Mouse (Mus musculus) C2C12 (cell line): Measurements from ENCODE around the gene Pdlim3. TPM values are rescaled to one million over a fixed set of nuclear protein-coding genes. Genes with fewer than 3 reads are reported as not detected.

Experiments
- H3K27me3 ChIP-seq: one replicate; pipeline ENCODE4 v1.6.1; 2011; ENCODE audit not compliant: control insufficient read depth, insufficient read depth, insufficient read length
- H3K36me3 ChIP-seq: one replicate; pipeline ENCODE4 v1.6.1; 2011; ENCODE audit not compliant: control insufficient read depth, insufficient read depth
- H3K4me3 ChIP-seq: one replicate; pipeline ENCODE4 v1.5.1; 2011; ENCODE audit warnings: mild to moderate bottlenecking, control low read depth; ENCODE audit not compliant: poor library complexity, insufficient read depth, severe bottlenecking
- H3K79me2 ChIP-seq: one replicate; pipeline ENCODE4 v1.6.1; 2011; ENCODE audit not compliant: control insufficient read depth, insufficient read depth
- H3K79me3 ChIP-seq: one replicate; pipeline ENCODE4 v1.6.1; 2011; ENCODE audit warnings: low read depth, control low read depth
- H3ac ChIP-seq: one replicate; pipeline ENCODE3; 2011; ENCODE audit warnings: low read depth; ENCODE audit not compliant: control insufficient read depth, insufficient read length
- CEBPB ChIP-seq: IDR thresholded peaks from one replicate; pipeline ENCODE4 v1.6.1; 2011; ENCODE audit warnings: low read depth, mild to moderate bottlenecking, control low read depth, moderate library complexity
- CTCF ChIP-seq: IDR thresholded peaks from one replicate; pipeline ENCODE4 v1.5.1; 2011; ENCODE audit not compliant: control insufficient read depth, insufficient read depth, insufficient read length
- FOSL1 ChIP-seq: IDR thresholded peaks from one replicate; pipeline ENCODE4 v1.8.0; 2011; ENCODE audit warnings: mild to moderate bottlenecking, low read length; ENCODE audit not compliant: poor library complexity, insufficient read depth, severe bottlenecking
- MAX ChIP-seq: IDR thresholded peaks from one replicate; pipeline ENCODE4 v1.6.1; 2011; ENCODE audit warnings: mild to moderate bottlenecking, control low read depth
- MYOD1 ChIP-seq: IDR thresholded peaks from one replicate; pipeline ENCODE4 v1.6.1; 2011; ENCODE audit warnings: low read depth; ENCODE audit not compliant: control insufficient read depth, insufficient read length
- MYOG ChIP-seq: IDR thresholded peaks from one replicate; pipeline ENCODE4 v1.6.1; 2011; ENCODE audit not compliant: control insufficient read depth, insufficient read length; ENCODE audit errors: extremely low read depth
- USF1 ChIP-seq: IDR thresholded peaks from one replicate; pipeline ENCODE4 v1.6.1; 2011; ENCODE audit warnings: low read depth, mild to moderate bottlenecking, control low read depth, moderate library complexity
- polyA plus RNA-seq: library from polyadenylated mRNA; unstranded; fragments of >200 nt; fragmentation: generic; extraction: Trizol; gene quantifications from one replicate; pipeline ENCODE4 v1.2.1, GENCODE M21; 2012; ENCODE audit warnings: missing spikeins

Pdlim3 gene
- polyA plus RNA-seq, 1 experiment, result 1.2 TPM

DNA sequence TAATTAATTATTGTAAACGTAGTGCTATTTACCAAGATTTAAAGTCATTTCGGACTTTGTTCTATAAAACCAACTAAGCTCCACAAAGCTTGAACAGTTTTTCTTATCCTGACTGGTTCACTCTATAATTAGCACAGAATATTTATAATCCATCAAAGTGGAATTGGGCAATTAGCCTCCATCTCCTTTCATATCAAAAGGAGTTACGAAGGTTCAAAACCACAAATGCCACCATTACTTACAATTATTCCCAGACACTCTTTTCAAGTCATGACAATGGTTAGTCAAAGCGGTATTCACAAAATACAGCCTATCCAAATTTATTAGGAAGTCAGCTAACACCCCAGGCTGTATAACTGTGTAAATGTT is 21.0 kb downstream of the Pdlim3 start:
- TF ChIP-seq CEBPB, result no peak
- no peak for TF ChIP-seq USF1
- TF ChIP-seq MYOD1, result no peak
- no peak for TF ChIP-seq MYOG
- TF ChIP-seq FOSL1, result no peak
- no peak for TF ChIP-seq MAX
- no peak for TF ChIP-seq CTCF
- Histone ChIP-seq H3K27me3 (no peaks in the 10 kb centered on the region), H3ac (no peak overlapping the region)

DNA sequence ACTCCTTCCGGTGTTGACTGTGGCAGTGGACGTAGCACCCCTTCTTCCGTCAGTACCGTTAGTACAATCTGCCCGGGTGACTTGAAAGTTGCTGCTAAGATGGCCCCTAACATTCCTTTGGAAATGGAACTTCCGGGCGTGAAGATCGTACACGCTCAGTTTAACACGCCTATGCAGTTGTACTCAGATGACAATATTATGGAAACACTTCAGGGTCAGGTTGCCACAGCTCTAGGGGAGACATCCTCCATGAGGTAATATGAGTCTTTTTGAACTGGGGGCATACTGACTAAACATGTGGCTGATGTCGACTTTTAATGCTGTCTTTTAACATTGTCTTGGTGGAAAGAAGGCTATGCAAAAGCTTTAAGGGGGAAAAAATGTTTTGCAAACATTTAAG is 28.4 kb downstream of the Pdlim3 start:
- Histone ChIP-seq H3K36me3 (no peaks in the 10 kb centered on the region), H3K79me3 (no peaks in the 10 kb centered on the region), H3K4me3 (no peak overlapping the region), H3ac (no peak overlapping the region), H3K27me3 (no peaks in the 10 kb centered on the region), H3K79me2 (no peaks in the 10 kb centered on the region)
- TF ChIP-seq FOSL1, result no peak
- TF ChIP-seq MAX, result no peak
- TF ChIP-seq MYOG, result no peak

More for the DNA sequence above, 21.0 kb downstream of the Pdlim3 start:
- no peaks in the 10 kb centered on the region for H3K79me3 ChIP-seq
- no peak overlapping the region for H3K4me3 ChIP-seq
- H3K36me3 ChIP-seq, result no peaks in the 10 kb centered on the region
- H3K79me2 ChIP-seq, result no peaks in the 10 kb centered on the region

DNA sequence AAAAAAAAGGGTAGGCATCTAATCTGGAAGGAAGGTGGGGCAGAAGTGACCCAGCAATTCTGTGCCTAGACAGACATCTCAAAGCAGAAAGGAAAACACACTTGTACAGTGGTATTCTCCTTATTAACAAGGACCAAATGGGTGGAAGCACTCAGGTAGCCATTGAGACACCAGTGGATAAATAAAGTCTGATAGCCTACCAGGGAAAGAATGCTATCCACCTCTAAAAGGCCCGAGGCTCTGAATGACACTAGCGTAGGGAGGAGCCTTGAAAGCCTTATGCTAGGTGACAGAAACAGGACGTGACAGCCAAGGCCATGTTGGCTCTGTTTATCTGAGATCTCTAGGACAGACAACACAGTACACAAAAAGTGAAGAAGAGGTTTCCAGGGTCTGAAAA is 31.2 kb downstream of the Pdlim3 start:
- Histone ChIP-seq H3ac (no peak overlapping the region), H3K4me3 (no peak overlapping the region), H3K79me2 (no peaks in the 10 kb centered on the region), H3K36me3 (no peaks in the 10 kb centered on the region), H3K27me3 (no peaks in the 10 kb centered on the region), H3K79me3 (no peaks in the 10 kb centered on the region)
- TF ChIP-seq FOSL1, result no peak
- no peak for TF ChIP-seq MYOD1
- TF ChIP-seq MAX, result no peak
- TF ChIP-seq MYOG, result no peak
- TF ChIP-seq USF1, result no peak
- no peak for TF ChIP-seq CTCF
- TF ChIP-seq CEBPB, result no peak

DNA sequence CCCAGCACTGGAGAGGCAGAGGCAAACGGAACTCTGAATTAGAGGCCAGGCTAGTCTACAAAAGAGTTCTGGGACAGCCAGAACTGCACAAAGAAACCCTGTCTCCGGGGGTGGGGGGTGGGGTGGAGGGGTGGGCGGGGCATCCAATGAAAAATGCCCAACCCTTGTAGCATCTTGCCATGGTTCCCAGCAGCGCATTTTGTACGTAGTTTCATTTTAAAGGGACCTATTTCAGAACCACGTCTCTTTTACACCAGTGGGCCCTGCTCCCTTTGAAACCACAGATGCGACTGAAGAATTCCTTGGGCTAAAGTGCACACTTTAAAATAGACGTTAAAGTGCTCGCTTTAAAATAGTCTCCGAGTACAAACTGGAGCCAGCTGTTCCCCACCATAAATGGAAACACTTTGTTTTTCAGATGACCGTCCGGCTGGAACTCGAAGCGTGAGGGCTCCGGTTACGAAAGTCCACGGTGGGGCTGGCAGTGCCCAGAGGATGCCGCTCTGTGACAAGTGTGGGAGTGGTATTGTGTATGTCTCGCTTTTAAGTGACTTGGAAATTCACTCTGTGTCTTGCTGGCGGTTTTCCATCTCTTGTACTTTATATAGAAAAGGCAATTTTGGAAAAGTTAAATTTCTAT is 31.9 kb downstream of the Pdlim3 start:
- Histone ChIP-seq H3K36me3 (no peaks in the 10 kb centered on the region), H3K4me3 (no peak overlapping the region)
- TF ChIP-seq CEBPB (no peak), FOSL1 (no peak), USF1 (no peak), CTCF (no peak), MYOD1 (no peak), MAX (no peak), MYOG (no peak)

DNA sequence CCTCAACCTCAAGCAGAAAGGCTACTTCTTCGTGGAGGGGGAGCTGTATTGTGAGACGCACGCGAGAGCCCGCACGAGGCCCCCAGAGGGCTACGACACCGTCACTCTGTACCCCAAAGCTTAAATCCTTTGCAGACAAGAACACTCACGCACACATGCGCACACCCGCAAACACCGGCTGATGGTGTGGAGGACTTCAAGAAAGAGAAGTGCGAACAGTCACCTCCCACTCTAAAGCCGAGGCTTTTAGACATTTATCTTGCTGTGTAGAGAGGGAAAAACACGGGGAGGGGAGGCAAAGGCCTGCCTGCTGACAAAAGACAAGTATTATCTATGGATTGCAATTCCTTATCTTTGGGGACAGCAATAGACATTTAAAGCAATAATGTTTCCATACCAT is 33.6 kb downstream of the Pdlim3 start:
- TF ChIP-seq MAX (no peak), FOSL1 (no peak), USF1 (no peak), MYOG (no peak), MYOD1 (no peak), CTCF (no peak), CEBPB (no peak)
- Histone ChIP-seq H3K27me3 (no peaks in the 10 kb centered on the region), H3ac (no peak overlapping the region), H3K36me3 (no peaks in the 10 kb centered on the region), H3K79me2 (no peaks in the 10 kb centered on the region), H3K79me3 (no peaks in the 10 kb centered on the region), H3K4me3 (no peak overlapping the region)

More for the DNA sequence above, 31.9 kb downstream of the Pdlim3 start:
- no peaks in the 10 kb centered on the region for H3K79me2 ChIP-seq
- no peaks in the 10 kb centered on the region for H3K27me3 ChIP-seq
- H3K79me3 ChIP-seq, result no peaks in the 10 kb centered on the region
- H3ac ChIP-seq, result no peak overlapping the region

DNA sequence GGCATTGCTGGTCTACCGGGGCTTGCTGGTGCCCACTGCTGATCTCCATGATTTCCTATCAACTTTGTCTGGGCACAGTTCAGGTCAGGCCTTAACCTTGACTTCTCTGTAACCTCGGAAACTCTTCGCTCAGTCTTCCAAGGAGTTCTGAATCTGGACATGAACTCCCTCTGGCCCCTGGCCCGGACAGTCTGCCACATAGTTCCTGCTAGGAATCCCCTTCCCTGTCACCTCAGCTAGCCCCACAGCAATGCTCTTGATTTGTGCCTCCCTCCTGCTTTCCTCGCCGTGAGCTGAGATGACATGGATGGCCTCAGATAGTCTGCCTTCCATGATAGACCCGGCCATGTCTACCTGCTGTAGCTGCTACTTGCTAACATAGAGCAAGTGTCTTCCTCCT is 35.1 kb downstream of the Pdlim3 start:
- Histone ChIP-seq H3K4me3 (no peak overlapping the region), H3K36me3 (no peaks in the 10 kb centered on the region), H3ac (no peak overlapping the region), H3K79me3 (no peaks in the 10 kb centered on the region), H3K79me2 (no peaks in the 10 kb centered on the region), H3K27me3 (no peaks in the 10 kb centered on the region)
- TF ChIP-seq MYOD1 (no peak), MAX (no peak), CEBPB (no peak), FOSL1 (no peak), MYOG (no peak), CTCF (no peak), USF1 (no peak)
